Mouse (Mus musculus): ENCODE measurements around the gene Ccdc194. TPM values are rescaled to one million over a fixed set of nuclear protein-coding genes. Genes with fewer than 3 reads are reported as not detected.
"Not testable (repeated sequence)": the region's sequence is repeated elsewhere in the genome, so short reads cannot be mapped to it uniquely, and the experiment has no call there.

Ccdc194 gene
- total RNA-seq, 2 experiments from 2014 or later: not detected

GRCm38 (mm10) chr8:71519037-71519825, 6.3 kb downstream of the Ccdc194 start:
- ATAC-seq (replicated peaks; ENCODE audit: low FRiP score, poor library complexity, severe bottlenecking): not testable (repeated sequence)

GRCm38 (mm10) chr8:71516786-71517185, 8.7 kb downstream of the Ccdc194 start:
- no peak for ATAC-seq (replicated peaks; ENCODE audit: low FRiP score, poor library complexity, severe bottlenecking)

DNA sequence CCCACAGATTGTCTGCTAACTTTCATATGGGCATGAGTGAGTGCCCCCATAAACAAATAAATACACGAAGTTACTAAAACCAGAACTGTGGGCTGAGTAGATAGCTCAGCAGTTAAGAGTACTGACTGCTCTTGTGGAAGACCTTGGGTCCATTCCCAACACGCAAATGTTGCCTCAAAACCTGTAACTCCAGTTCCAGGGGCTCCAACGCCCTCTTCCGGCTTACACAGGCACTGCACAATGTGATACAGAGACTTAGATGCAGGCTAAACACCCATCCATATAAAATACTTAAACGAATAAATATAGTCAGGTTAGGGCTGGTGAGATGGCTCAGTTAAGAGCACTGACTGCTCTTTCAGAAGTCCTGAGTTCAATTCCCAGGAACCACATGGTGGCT, 10.5 kb downstream of the Ccdc194 start:
- ATAC-seq (replicated peaks; ENCODE audit: low FRiP score, poor library complexity, severe bottlenecking): no peak

DNA sequence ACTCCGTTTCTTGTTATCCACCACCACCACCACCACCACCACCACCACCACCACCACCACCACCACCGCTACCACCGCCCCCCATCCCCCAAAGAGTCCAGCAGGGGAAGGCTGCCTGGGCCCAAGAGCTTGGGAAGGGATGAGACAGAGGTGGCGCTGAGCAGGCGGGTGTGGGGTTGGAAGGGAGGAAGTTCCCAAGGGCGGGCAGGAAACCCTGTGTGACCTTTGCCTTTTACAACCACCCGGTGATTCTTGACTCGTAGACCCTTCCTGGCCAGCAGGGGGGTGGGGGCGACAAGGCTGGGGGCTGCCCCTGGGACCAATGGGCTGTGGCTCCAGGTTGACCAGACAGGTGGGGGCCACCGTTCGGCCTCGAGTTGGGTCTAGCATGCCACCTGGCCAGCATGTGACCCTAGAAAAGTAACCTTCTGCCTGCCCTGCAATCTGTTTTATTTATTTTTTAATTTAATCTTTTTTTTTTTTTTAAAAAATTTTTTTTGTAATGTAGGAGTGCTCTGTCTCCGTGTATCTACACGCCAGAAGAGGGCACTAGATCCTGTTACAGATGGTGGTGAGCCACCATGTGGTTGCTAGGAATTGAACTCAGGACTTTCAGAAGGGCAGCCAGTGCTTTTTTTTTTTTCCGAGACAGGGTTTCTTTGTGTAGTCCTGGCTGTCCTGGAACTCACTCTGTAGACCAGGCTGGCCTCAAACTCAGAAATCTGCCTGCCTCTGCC, 12.3 kb downstream of the Ccdc194 start:
- no peak for ATAC-seq (replicated peaks; ENCODE audit: low FRiP score, poor library complexity, severe bottlenecking)

DNA sequence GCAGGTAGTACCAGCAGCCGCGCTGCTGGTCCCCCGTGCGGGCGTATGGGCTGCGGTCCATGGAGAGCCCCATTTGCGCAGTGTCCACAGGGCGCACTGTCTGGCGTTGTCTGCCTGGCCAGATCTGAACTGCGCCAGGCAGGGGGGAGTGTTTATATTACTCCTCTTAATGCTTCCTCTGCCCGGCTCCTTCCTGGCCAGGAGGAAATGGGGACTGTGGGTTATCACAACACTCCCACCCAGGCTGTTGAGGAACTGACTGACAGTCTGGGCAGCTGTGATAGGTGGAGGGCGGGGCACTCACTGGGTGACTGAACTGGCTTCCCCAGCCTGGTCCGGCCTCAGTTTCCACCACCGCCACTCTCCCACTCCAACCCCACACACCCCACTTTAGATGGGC, 13.9 kb downstream of the Ccdc194 start, which contains the start of gene Plvap:
Gene Plvap (minus strand): TSS at position 109 of the 400 bp plus-strand sequence.
- ATAC-seq (replicated peaks; ENCODE audit: low FRiP score, poor library complexity, severe bottlenecking): peak; percentile 68; the same call in 1 of the 2 replicates

GRCm38 (mm10) chr8:71509316-71509715, 16.2 kb downstream of the Ccdc194 start:
- no peak for ATAC-seq (replicated peaks; ENCODE audit: low FRiP score, poor library complexity, severe bottlenecking)

DNA sequence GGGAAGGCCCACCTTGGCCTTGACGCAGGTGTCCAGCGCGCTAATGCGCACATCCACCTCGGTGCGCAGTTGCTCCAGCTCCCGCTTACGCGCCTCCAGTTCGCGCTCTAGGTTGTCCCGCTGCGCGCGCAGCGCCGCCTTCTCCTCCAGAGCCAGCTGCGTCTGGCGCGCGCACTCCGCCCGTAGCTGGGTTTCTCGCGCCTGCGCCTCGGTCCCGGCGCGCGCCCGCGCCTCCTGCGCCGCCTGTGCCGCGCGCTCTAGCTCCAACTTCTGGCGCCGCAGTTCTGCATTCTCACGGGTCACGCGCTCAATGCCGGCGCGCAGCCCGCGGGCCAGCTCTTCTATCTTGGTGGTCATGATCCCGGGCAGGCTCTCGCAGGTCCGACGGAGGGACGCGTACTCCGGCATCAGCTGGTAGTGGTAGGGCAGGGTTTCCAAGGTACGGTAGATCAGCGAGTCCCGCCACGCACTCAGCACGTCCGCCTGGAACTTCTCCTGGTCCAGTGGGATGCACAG, 17.9 kb downstream of the Ccdc194 start:
- ATAC-seq (replicated peaks; ENCODE audit: low FRiP score, poor library complexity, severe bottlenecking): no peak

GRCm38 (mm10) chr8:71505979-71506378, 19.5 kb downstream of the Ccdc194 start:
- ATAC-seq (replicated peaks; ENCODE audit: low FRiP score, poor library complexity, severe bottlenecking): no peak

DNA sequence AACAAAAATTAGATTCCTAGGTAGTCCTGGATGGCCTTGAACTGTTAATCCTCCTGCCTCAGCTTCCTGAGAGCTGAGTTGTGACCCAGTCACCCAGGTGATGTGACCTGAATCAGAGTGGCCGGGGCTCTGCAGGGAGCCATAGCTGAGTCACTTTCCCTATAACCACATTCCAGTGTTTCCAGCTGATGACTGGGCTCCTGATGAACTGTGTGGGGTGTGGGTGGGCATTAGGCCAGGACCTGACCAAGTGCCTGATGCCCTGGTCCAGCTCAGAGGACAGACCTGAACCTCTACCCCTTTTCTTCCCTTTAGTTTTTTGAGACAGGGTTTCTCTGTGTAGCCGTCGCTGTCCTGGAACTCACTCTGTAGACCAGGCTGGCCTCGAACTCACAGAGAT, 20.2 kb downstream of the Ccdc194 start:
- no peak for ATAC-seq (replicated peaks; ENCODE audit: low FRiP score, poor library complexity, severe bottlenecking)

GRCm38 (mm10) chr8:71504349-71504748, 21.2 kb downstream of the Ccdc194 start:
- ATAC-seq (replicated peaks; ENCODE audit: low FRiP score, poor library complexity, severe bottlenecking): no peak

DNA sequence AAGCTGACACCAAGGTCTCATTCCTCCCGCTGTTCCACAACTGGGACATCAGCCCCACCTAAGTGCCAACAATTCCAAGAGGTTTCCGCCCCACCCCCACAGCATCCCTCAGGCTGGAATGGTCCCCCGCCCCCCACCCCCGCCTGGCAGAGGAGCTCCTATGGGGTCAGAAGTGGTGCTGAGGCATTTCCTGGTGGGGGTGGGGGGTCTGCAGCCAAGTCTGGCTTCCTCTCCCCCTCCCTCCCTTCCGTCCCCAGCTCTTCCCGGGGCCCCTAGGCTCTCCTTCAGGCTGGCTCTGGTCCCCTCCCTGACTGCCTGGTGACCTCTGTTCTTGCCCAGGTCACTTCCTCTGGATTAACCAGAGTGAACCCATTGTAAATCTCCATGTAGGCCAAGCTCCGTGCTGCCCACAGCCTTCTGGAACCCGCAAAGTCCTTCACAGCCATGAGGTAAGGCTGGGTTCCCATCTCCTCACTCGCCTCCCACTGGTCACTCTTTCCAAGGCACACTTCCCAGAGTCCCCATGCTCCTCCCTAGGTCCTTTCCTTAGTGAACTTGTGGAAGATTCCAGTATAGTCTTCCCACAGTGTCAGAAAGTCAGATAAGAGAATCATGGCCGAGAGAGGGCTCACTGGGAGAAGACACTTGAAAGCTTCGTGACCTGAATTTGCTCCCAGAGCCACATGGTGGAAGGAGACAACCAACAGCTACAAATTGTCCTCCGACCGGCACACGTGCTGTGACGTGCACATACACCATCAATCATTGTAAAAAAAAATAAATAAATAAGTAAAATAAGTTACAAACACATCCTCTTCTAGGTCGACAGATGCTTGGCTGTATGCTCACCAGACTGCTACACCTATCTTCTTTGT, 26.5 kb downstream of the Ccdc194 start:
- no peak for ATAC-seq (replicated peaks; ENCODE audit: low FRiP score, poor library complexity, severe bottlenecking)

DNA sequence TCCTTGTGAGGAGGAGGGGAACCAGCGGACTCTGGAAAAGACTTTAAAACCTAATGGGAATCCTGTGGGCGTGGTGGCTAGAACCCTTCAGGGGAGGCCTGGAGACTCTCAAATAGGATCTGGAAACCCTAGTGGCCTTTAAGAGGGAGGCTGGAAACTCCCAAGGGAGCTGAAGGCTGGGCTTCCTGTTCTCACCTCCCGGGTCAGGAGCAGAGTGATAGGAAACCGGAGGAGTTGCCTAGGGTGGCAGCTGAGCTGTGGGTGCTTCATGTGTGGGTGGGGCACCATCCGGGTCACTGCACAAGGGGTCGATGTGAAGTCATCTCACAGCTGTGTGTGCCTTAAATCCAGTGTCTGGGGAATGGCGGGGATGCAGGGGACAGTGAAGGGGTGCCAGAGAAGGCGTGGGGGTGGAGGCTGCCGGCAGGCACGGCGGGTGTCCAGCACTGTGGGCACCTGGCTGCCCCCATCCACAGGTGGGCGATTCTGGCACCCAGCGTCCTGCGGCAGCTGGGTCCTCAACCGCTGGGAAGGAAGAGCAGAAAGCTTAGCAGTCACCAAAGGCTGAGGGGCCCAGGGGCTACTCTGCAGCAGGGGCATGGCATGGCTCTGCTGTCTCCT, 27.5 kb downstream of the Ccdc194 start:
- ATAC-seq (replicated peaks; ENCODE audit: low FRiP score, poor library complexity, severe bottlenecking): no peak

GRCm38 (mm10) chr8:71497077-71497645, 28.4 kb downstream of the Ccdc194 start:
- no peak for ATAC-seq (replicated peaks; ENCODE audit: low FRiP score, poor library complexity, severe bottlenecking)

DNA sequence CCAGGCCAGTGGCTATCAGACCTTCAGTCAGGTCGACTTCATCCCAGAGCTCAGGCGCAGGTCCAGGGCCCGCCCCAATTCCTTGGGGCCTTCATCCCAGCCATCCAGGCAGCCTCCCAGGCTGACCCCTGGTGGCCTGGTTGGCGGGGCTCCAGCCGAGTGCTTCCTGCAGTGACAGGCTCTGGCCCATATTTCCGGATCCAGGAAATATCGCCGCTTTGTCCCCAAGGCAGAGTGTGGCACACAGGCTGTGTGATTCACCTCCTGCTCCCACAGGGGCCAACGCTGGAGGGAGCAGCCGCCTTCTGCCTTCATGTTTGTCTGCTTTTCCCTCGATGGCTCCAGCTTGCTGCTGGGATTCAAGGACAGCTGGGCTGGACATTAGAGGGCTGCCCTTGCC, 29.0 kb downstream of the Ccdc194 start:
- no peak for ATAC-seq (replicated peaks; ENCODE audit: low FRiP score, poor library complexity, severe bottlenecking)

- no peak for ATAC-seq (replicated peaks; ENCODE audit: low FRiP score, poor library complexity, severe bottlenecking)
Measured at GRCm38 (mm10) chr8:71495811-71496210, 29.7 kb downstream of the Ccdc194 start.

DNA sequence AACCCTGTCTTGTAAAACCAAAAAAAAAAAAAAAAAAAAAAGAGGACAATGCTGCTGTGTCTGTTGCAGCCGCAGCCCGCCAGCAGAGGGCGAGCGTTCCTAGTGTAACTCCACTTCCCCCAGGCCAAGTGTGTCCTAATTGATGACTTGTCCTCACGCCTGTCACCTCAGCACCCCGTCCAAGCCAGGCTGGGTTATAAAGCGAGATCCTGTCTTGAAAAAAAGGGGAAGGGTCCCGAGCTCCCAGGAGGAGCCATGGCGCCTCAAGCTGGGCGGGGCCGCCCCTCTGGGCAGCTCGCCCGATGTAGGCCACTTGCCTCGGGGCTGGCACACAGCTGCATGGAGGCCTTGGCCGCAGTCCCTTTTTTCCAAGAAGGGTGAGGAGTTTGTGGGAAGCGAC, 30.5 kb downstream of the Ccdc194 start:
- peak; percentile 75 for ATAC-seq (replicated peaks; ENCODE audit: low FRiP score, poor library complexity, severe bottlenecking)

GRCm38 (mm10) chr8:71488454-71488853, 37.1 kb downstream of the Ccdc194 start:
- ATAC-seq (replicated peaks; ENCODE audit: low FRiP score, poor library complexity, severe bottlenecking): peak; percentile 90

- peak; percentile 60 for ATAC-seq (replicated peaks; ENCODE audit: low FRiP score, poor library complexity, severe bottlenecking)
Measured at GRCm38 (mm10) chr8:71487691-71488445, 37.6 kb downstream of the Ccdc194 start, which contains the start of gene Gtpbp3. Gtpbp3 (plus strand) TSS chr8:71488103.

All from erythroid progenitor cell, adult 5-6 weeks (primary cell).